Mouse (Mus musculus) limb, embryonic 10.5 days (tissue): ENCODE results near the gene Gpc6. TPM values are rescaled to one million over a fixed set of nuclear protein-coding genes. Genes with fewer than 3 reads are reported as not detected.

Experiments
- DNase-seq: peaks from one replicate; pipeline ENCODE4 v3.0.0-alpha.2; 2017; ENCODE audit warnings: low spot score
- H3K27ac ChIP-seq: fragments of 300-500 bp; sonication (generic); 2 replicates; pipeline ENCODE4 v1.5.1; 2016; ENCODE audit warnings: mild to moderate bottlenecking
- H3K27me3 ChIP-seq: fragments of 300-500 bp; sonication (generic); 2 replicates; pipeline ENCODE4 v1.6.1; 2016; ENCODE audit warnings: low read depth, mild to moderate bottlenecking; ENCODE audit not compliant: poor library complexity, severe bottlenecking
- H3K36me3 ChIP-seq: fragments of 300-500 bp; sonication (generic); 2 replicates; pipeline ENCODE4 v1.6.1; 2016; ENCODE audit warnings: mild to moderate bottlenecking, moderate library complexity
- H3K4me1 ChIP-seq: fragments of 300-500 bp; sonication (generic); 2 replicates; pipeline ENCODE4 v1.6.1; 2016
- H3K4me3 ChIP-seq: fragments of 300-500 bp; sonication (generic); 2 replicates; pipeline ENCODE4 v1.5.1; 2016; ENCODE audit warnings: mild to moderate bottlenecking, moderate library complexity
- H3K9me3 ChIP-seq: fragments of 300-500 bp; sonication (generic); replicated peaks from 2 replicates; pipeline ENCODE4 v1.6.1; 2016; ENCODE audit warnings: mild to moderate bottlenecking
- WGBS: fragments of 180-500 bp; shearing (Covaris S2); methylation state at CpG from one replicate; pipeline ENCODE4 v1.1.7; 2016; 5-methylcytosine and 5-hydroxymethylcytosine counted together
- polyA plus RNA-seq: library from polyadenylated mRNA; unstranded; fragments of >200 nt; fragmentation: Nextera tagmentation; extraction: Ambion mirVana; gene quantifications from 2 replicates; pipeline ENCODE4 v1.2.1, GENCODE M21; 2016

Gene Gpc6
- polyA plus RNA-seq, 1 experiment from 2014 or later = 51.9 TPM

- 100% methylated on average over 1 of the region's 1 CpGs for WGBS
- no peaks in the 10 kb centered on the region for H3K27me3 ChIP-seq
Measured at GRCm38 (mm10) chr14:117131324-117131723, 206.2 kb downstream of the Gpc6 start.

GRCm38 (mm10) chr14:117141077-117141848 is 216.1 kb downstream of the Gpc6 start:
- no peak overlapping the region for H3K27ac ChIP-seq
- H3K36me3 ChIP-seq = no peaks in the 10 kb centered on the region
- H3K4me3 ChIP-seq = no peak overlapping the region
- no peaks in the 10 kb centered on the region for H3K4me1 ChIP-seq
- 91% methylated on average over 6 of the region's 6 CpGs for WGBS
- no peaks in the 10 kb centered on the region for H3K27me3 ChIP-seq
- no peaks in the 10 kb centered on the region for H3K9me3 ChIP-seq
- DNase-seq = no peak

More at GRCm38 (mm10) chr14:117131324-117131723, 206.2 kb downstream of the Gpc6 start:
- no peak for DNase-seq
- H3K4me3 ChIP-seq = no peak overlapping the region
- no peaks in the 10 kb centered on the region for H3K4me1 ChIP-seq
- H3K36me3 ChIP-seq = peaks cover 7% of the 10 kb centered on the region
- no peak overlapping the region for H3K27ac ChIP-seq
- H3K9me3 ChIP-seq = no peaks in the 10 kb centered on the region

DNA sequence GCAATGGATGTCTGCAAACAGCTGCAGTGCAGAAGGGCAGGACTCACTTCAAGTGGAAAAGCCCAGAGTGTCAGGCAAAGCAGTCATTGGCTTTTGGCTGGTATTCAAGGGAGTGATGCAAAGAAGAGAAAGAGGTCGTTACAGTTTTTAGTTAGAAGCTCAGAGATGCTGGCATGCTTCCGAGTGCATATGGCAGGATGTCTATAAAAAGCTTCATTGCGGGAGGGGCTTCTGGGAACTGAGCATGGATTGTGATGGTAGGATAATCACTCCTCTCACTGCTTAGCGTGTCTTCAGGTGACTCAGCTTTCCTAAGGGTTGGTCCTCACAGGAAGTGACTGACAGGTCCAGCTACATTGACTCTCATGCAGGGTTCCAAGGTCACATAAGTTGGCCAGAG is 221.0 kb downstream of the Gpc6 start:
- Histone ChIP-seq H3K9me3 (no peaks in the 10 kb centered on the region), H3K36me3 (no peaks in the 10 kb centered on the region), H3K4me1 (no peaks in the 10 kb centered on the region), H3K4me3 (no peak overlapping the region), H3K27me3 (no peaks in the 10 kb centered on the region), H3K27ac (no peak overlapping the region)
- 92% methylated on average over 4 of the region's 4 CpGs for WGBS
- no peak for DNase-seq

GRCm38 (mm10) chr14:117146665-117147064 is 221.6 kb downstream of the Gpc6 start:
- H3K27ac ChIP-seq = no peak overlapping the region

GRCm38 (mm10) chr14:117151621-117152020 is 226.5 kb downstream of the Gpc6 start:
- H3K9me3 ChIP-seq = no peaks in the 10 kb centered on the region
- H3K27ac ChIP-seq = no peak overlapping the region
- no peaks in the 10 kb centered on the region for H3K4me1 ChIP-seq
- no peak overlapping the region for H3K4me3 ChIP-seq
- no peaks in the 10 kb centered on the region for H3K27me3 ChIP-seq
- 95% methylated on average over 7 of the region's 7 CpGs for WGBS
- H3K36me3 ChIP-seq = no peaks in the 10 kb centered on the region
- DNase-seq = no peak

More at GRCm38 (mm10) chr14:117146665-117147064, 221.6 kb downstream of the Gpc6 start:
- no peaks in the 10 kb centered on the region for H3K4me1 ChIP-seq
- H3K27me3 ChIP-seq = no peaks in the 10 kb centered on the region
- 88% methylated on average over 4 of the region's 4 CpGs for WGBS
- H3K9me3 ChIP-seq = no peaks in the 10 kb centered on the region
- H3K36me3 ChIP-seq = no peaks in the 10 kb centered on the region
- H3K4me3 ChIP-seq = no peak overlapping the region
- no peak for DNase-seq

DNA sequence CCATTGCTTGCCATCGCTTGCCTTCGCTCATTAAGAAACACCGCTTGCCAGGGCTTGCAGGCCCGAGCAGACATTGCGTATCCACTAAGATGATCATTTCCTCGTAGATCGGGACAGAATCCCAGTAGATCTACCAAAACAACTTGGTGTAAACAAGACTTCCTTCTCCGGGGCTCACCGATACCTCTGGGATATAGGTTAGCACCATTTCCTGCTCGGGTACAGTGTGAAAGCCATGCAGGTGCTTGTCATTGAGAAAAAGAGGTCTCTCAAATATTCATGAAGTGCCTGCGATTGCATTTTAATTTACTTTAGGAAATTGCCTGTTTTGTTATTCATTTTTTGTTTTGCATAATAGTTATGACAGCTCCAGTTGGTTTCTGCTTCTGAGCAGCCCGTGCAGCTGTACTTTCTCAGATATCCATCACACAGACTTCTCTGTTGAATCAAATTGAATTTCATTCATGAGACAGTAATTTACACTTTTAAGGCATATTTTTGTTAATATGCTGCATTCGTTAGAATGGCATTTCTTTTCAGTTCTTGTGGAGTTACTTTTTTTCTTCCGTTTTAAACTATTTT is 230.9 kb downstream of the Gpc6 start:
- no peaks in the 10 kb centered on the region for H3K4me1 ChIP-seq
- no peaks in the 10 kb centered on the region for H3K27me3 ChIP-seq
- H3K4me3 ChIP-seq = no peak overlapping the region
- DNase-seq = no peak
- H3K27ac ChIP-seq = no peak overlapping the region
- 95% methylated on average over 14 of the region's 14 CpGs for WGBS
- no peaks in the 10 kb centered on the region for H3K9me3 ChIP-seq
- H3K36me3 ChIP-seq = no peaks in the 10 kb centered on the region

DNA sequence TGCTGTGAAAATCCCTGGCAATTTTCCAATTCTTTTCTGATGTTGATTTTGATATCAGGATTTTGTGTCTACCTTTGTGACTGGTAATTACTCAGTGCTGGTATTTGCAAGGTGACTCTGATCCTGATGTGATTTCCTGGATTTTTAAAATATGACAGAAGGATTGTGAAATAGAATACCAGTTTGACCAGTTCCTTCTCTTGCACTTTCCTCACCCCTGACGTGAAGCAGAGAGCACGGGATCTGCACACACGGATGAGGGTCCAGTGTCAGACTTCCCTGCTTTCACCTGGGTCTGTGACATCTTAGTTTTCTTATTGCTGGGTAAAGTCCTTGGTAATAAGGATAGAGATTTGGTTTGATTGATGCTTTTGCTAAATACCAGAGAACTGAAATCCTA is 232.3 kb downstream of the Gpc6 start:
- Histone ChIP-seq H3K27me3 (no peaks in the 10 kb centered on the region), H3K4me1 (no peaks in the 10 kb centered on the region), H3K9me3 (no peaks in the 10 kb centered on the region), H3K27ac (no peak overlapping the region), H3K36me3 (no peaks in the 10 kb centered on the region), H3K4me3 (no peak overlapping the region)
- 84% methylated on average over 3 of the region's 3 CpGs for WGBS
- no peak for DNase-seq

- 93% methylated on average over 5 of the region's 5 CpGs for WGBS
- no peak for DNase-seq
- Histone ChIP-seq H3K9me3 (no peaks in the 10 kb centered on the region), H3K27me3 (no peaks in the 10 kb centered on the region), H3K4me3 (no peak overlapping the region), H3K27ac (no peak overlapping the region), H3K36me3 (peaks cover 3% of the 10 kb centered on the region; the same call in 1 of the 2 replicates), H3K4me1 (no peaks in the 10 kb centered on the region)
Measured at GRCm38 (mm10) chr14:117166350-117166749, 241.2 kb downstream of the Gpc6 start.

DNA sequence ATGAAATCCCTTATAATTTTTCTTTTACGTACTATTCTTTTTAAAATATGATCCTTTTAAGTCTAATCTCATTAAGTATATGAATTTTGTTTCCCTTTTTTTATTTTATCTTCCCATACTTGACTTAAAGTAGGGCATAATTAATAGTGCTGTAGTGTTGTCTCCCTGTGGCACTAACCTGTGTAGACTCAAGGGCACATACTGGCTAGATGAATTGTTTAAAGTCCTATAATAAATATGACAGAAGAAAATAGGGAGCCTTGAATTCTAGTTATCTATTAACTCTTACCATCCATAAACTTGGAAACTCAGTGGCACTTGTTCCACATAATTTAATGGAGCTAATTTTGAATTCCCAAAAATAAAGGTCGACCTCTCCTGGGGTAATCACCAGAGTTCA is 268.2 kb downstream of the Gpc6 start:
- Histone ChIP-seq H3K27ac (no peak overlapping the region), H3K4me3 (no peak overlapping the region), H3K27me3 (no peaks in the 10 kb centered on the region), H3K36me3 (peaks cover 13% of the 10 kb centered on the region), H3K9me3 (no peaks in the 10 kb centered on the region), H3K4me1 (no peaks in the 10 kb centered on the region)
- WGBS = 89% methylated on average over 2 of the region's 2 CpGs
- DNase-seq = no peak

DNA sequence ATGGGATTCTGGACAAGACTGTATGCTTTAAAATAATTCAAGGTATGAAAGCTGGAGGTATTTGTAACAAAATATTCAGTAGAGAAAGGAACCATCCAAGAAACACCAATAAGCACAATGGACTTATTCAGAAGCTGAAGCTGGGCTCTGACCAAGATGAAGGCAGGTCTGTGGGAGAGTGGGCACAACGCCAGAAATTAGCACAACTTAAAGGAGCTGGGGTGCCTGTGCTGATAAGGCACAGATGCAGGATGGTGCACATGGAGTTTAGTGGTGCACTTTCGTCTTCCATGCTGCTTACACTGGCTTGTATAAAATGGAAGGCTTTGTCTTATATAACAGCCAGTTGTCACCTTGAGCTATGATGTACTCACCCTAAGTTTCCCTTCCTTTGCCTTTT is 276.9 kb downstream of the Gpc6 start:
- Histone ChIP-seq H3K4me3 (no peak overlapping the region), H3K4me1 (no peaks in the 10 kb centered on the region), H3K27me3 (no peaks in the 10 kb centered on the region), H3K36me3 (no peaks in the 10 kb centered on the region), H3K27ac (no peak overlapping the region), H3K9me3 (no peaks in the 10 kb centered on the region)
- no peak for DNase-seq
- 92% methylated on average over 2 of the region's 2 CpGs for WGBS

GRCm38 (mm10) chr14:117203960-117204359 is 278.8 kb downstream of the Gpc6 start:
- Histone ChIP-seq H3K27ac (no peak overlapping the region), H3K27me3 (no peaks in the 10 kb centered on the region), H3K4me3 (no peak overlapping the region), H3K4me1 (no peaks in the 10 kb centered on the region), H3K36me3 (no peaks in the 10 kb centered on the region), H3K9me3 (no peaks in the 10 kb centered on the region)
- DNase-seq = no peak
- WGBS = 95% methylated on average over 3 of the region's 3 CpGs

DNA sequence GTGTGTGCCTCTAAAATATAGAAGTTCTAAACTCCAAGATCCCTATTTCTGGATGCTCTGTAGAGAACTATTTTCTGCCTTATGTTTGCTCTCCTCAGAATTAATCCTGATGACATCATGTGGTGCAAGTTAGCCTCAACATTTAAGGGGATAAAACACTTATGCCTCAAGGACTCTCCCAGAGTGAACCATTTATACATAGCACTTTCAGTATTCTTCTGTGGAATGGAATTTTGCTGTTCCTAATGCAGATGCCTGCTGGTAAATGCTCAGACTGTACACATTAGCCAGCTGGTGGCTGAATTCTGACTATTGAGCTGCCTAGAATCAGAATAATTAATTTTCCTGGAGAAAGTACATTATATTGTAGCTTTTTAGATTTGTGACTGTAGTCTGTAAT is 289.3 kb downstream of the Gpc6 start:
- Histone ChIP-seq H3K9me3 (no peaks in the 10 kb centered on the region), H3K36me3 (no peaks in the 10 kb centered on the region), H3K27ac (no peak overlapping the region), H3K27me3 (no peaks in the 10 kb centered on the region), H3K4me3 (no peak overlapping the region), H3K4me1 (no peaks in the 10 kb centered on the region)
- no peak for DNase-seq

- no peaks in the 10 kb centered on the region for H3K9me3 ChIP-seq
- no peak for DNase-seq
Measured at GRCm38 (mm10) chr14:117226920-117227319, 301.8 kb downstream of the Gpc6 start.

More at GRCm38 (mm10) chr14:117226920-117227319, 301.8 kb downstream of the Gpc6 start:
- Histone ChIP-seq H3K27ac (no peak overlapping the region), H3K27me3 (no peaks in the 10 kb centered on the region), H3K4me1 (no peaks in the 10 kb centered on the region), H3K36me3 (no peaks in the 10 kb centered on the region), H3K4me3 (no peak overlapping the region)
